Mouse (Mus musculus) intestine, embryonic 14.5 days (tissue): ENCODE results near the gene Grifin. TPM values are rescaled to one million over a fixed set of nuclear protein-coding genes. Genes with fewer than 3 reads are reported as not detected.

ENCODE experiments used
- ATAC-seq: fragments of 200-750 bp; cut with Nextera tagmentation; replicated peaks from 2 replicates; pipeline ENCODE4 v1.8.0; 2017; ENCODE audit warnings: low read depth, moderate number of reproducible peaks, moderate TSS enrichment, moderate library complexity; ENCODE audit not compliant: low FRiP score, low TSS enrichment
- DNase-seq: peaks from one replicate; pipeline ENCODE4 v3.0.0-alpha.2; 2018; ENCODE audit warnings: low spot score
- H3K27ac ChIP-seq: fragments of 300-500 bp; sonication (generic); 2 replicates; pipeline ENCODE4 v1.5.1; 2014; ENCODE audit warnings: low read depth, mild to moderate bottlenecking, control low read depth
- H3K27me3 ChIP-seq: fragments of 300-500 bp; sonication (generic); replicated peaks from 2 replicates; pipeline ENCODE4 v1.6.1; 2014; ENCODE audit warnings: low read length, control low read depth; ENCODE audit not compliant: control insufficient read depth, insufficient read depth
- H3K36me3 ChIP-seq: fragments of 300-500 bp; sonication (generic); 2 replicates; pipeline ENCODE4 v1.6.1; 2014; ENCODE audit warnings: low read length, control low read depth; ENCODE audit not compliant: control insufficient read depth, insufficient read depth
- H3K4me1 ChIP-seq: fragments of 300-500 bp; sonication (generic); replicated peaks from 2 replicates; pipeline ENCODE4 v1.6.1; 2014; ENCODE audit warnings: low read length, control low read depth, mixed read lengths; ENCODE audit not compliant: control insufficient read depth, insufficient read depth
- H3K4me2 ChIP-seq: fragments of 300-500 bp; sonication (generic); 2 replicates; pipeline ENCODE4 v1.6.1; 2014; ENCODE audit warnings: low read length
- H3K4me3 ChIP-seq: fragments of 300-500 bp; sonication (generic); 2 replicates; pipeline ENCODE4 v1.5.1; 2014; ENCODE audit warnings: low read depth, low read length, control low read depth, mixed read lengths
- H3K9ac ChIP-seq: fragments of 300-500 bp; sonication (generic); 2 replicates; pipeline ENCODE4 v1.6.1; 2014; ENCODE audit warnings: mild to moderate bottlenecking, low read length
- H3K9me3 ChIP-seq: fragments of 300-500 bp; sonication (generic); 2 replicates; pipeline ENCODE4 v1.6.1; 2016; ENCODE audit warnings: low read length, control low read depth; ENCODE audit not compliant: control insufficient read depth
- WGBS: fragments of 180-500 bp; shearing (Covaris S2); extraction: QIAGEN DNeasy Blood & Tissue Kit; methylation state at CpG from one replicate; pipeline ENCODE4 v1.1.7; 2014; 5-methylcytosine and 5-hydroxymethylcytosine counted together
- polyA plus RNA-seq: library from polyadenylated mRNA; unstranded; fragments of >200 nt; fragmentation: Nextera tagmentation; extraction: Ambion mirVana; gene quantifications from 2 replicates; pipeline ENCODE4 v1.2.1, GENCODE M21; 2014

Grifin gene
- polyA plus RNA-seq, 1 experiment from 2014 or later, result not detected

DNA sequence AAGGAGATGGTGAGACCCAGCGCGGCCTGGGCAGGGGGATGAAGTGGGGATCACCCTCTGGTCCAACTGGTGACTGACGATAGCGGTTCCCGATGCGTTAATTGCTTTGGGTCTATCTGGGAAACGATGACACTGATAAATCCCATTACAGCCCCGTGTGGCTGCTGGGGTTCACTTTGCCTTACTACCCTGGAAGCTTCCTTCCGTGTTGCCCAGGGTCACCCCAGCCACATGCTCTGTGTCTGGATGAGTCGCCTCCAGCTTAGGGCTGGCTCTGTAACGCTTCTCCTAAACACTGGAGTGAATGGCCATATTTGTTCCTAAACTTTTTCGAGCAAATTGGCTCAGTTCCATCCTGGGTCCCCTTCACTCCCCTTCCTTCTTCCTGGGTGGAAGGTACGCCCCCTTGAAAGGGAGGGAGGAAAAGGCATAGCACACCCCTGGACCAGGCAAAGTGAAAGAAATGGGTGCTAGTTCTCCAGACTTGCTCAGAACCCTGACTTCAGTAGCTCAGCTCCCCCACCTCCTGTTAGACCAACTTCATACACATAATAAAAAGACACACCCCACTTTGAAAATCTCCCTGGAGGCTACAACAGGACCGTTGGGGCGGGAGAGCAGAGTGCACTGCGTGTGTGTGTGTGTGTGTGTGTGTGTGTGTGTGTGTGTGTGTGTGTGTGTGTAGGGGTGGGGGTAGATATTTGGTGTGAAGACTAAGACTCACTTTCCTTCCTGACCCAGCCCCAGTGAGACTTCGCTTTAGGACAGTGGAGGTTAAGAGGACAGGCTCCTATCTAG is 43.2 kb upstream of the Grifin start:
- Histone ChIP-seq H3K27ac (0 out of 2 replicates have a peak overlapping the region, but pooled peaks have one; percentile 43), H3K4me3 (peak overlapping the region; percentile 50), H3K4me2 (peak overlapping the region; percentile 51), H3K27me3 (peaks cover 50% of the 10 kb centered on the region), H3K9me3 (no peaks in the 10 kb centered on the region), H3K36me3 (0 out of 2 replicates have a peak, but pooled peaks cover 2% of the 10 kb centered on the region), H3K9ac (peak overlapping the region; percentile 53), H3K4me1 (peaks cover 50% of the 10 kb centered on the region)
- ATAC-seq (no peak), DNase-seq (peak; percentile 71)
- 3% methylated on average over 17 of the region's 17 CpGs for WGBS

DNA sequence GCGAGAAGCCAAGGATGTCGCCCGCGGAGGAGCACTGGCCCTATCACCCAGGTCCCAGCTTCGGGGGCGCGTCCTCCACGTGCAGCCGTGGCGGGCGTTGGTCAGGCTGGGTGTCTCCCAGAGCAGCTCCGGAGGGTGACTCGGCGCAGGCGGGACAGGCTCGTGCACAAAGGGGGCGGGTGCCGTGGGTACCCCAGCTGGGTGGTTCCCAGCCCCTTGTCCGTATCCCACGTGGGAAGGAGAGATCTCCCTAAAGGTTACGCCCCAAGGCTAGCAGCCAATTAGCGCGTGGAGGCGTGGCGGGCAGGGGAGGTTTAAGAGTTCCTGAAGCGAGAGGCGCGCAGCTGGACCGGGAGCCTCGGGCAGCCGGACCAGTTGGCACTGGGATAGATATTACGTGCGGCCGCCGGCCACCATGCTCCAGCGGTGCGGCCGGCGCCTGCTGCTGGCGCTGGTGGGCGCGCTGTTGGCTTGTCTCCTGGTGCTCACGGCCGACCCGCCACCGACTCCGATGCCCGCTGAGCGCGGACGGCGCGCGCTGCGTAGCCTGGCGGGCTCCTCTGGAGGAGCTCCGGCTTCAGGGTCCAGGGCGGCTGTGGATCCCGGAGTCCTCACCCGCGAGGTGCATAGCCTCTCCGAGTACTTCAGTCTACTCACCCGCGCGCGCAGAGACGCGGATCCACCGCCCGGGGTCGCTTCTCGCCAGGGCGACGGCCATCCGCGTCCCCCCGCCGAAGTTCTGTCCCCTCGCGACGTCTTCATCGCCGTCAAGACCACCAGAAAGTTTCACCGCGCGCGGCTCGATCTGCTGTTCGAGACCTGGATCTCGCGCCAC is 42.3 kb upstream of the Grifin start, which contains the start of gene Lfng:
Gene Lfng, plus strand, starts transcription at position 320 of the 835 bp plus-strand sequence.
- ATAC-seq (peak; percentile 47), DNase-seq (peak; percentile 87)
- peak within 1 kb of the TSS; percentile 51 for H3K4me2 ChIP-seq
- H3K4me3 ChIP-seq, result peak within 1 kb of the TSS; percentile 50
- no peaks in the 10 kb centered on the region for H3K36me3 ChIP-seq
- H3K27me3 ChIP-seq, result peaks cover 50% of the 10 kb centered on the region
- H3K27ac ChIP-seq, result no peak within 1 kb of the TSS; the same call in 1 of the 2 replicates
- WGBS, result under 1% methylated on average over 90 of the region's 91 CpGs
- H3K9ac ChIP-seq, result peak within 1 kb of the TSS; percentile 53
- no peaks in the 10 kb centered on the region for H3K9me3 ChIP-seq
- H3K4me1 ChIP-seq, result peaks cover 49% of the 10 kb centered on the region

DNA sequence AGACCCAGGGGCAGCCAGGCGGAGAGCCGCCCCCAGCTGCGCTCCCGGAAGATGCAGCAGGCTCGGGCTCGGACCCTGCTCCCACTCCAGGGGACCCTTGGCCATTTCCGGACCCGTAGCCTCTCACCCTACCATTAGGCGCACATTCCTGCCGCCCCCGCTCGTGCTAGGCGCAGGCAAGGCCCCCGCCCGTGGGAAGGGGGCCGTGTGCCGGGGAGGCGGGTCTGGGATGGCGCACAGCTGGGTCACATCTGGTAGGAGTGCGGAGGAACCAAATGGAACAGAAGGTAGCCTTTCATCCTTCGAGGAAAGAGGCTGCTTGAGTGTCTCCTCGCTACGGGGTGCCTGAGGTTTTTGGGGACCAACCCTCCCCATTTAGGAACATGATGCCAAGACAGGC is 41.5 kb upstream of the Grifin start:
- ATAC-seq (no peak), DNase-seq (peak; percentile 63)
- H3K27me3 ChIP-seq, result peaks cover 47% of the 10 kb centered on the region
- H3K36me3 ChIP-seq, result no peaks in the 10 kb centered on the region
- H3K4me2 ChIP-seq, result peak overlapping the region; percentile 51
- H3K4me3 ChIP-seq, result peak overlapping the region; percentile 50
- no peaks in the 10 kb centered on the region for H3K9me3 ChIP-seq
- WGBS, result 1% methylated on average over 23 of the region's 23 CpGs
- no peak overlapping the region for H3K9ac ChIP-seq
- peaks cover 40% of the 10 kb centered on the region for H3K4me1 ChIP-seq
- no peak overlapping the region; the same call in 1 of the 2 replicates for H3K27ac ChIP-seq

DNA sequence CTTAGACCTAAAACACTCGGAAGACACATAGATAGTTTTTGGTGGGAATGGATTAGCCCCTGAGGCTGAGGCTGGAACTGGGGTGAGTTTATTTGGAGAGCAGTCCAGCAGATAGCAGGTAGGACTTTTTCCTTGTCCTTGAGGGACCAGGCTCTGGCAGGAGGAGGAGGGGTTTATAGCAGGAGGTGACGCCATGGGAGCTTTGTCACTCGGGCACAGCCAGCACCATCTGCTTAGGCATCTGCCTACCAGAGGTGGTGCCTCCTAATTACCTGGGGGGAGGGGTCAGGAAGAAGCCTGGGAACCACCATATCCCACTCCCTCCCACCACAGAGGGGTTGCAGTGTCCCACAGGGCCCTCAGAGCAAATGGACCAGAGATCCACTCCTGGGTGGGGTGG is 40.4 kb upstream of the Grifin start:
- H3K4me1 ChIP-seq, result peaks cover 29% of the 10 kb centered on the region
- 19% methylated on average over 3 of the region's 3 CpGs for WGBS

DNA sequence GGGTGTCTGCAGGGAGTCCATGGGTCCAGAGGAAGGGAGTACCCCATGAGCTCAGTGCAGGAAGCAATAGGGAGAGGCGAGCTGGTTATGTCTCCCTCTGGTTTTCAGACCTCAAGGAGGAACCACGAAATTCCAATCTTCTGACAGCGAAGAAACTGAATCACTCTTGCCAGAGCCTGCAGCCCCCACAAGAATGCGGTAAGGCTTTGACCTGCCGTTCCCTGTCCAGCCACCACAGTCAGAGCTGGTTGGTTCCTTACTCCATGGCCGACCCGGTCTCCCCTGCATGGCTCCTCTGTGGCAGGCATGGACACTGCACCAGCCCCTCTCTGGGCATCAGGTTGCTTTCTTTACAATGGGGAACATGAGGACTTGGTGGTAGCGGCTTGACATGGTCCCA is 39.5 kb upstream of the Grifin start:
- no peak for DNase-seq

More for the DNA sequence above, 40.4 kb upstream of the Grifin start:
- Histone ChIP-seq H3K9ac (no peak overlapping the region), H3K4me2 (no peak overlapping the region), H3K27ac (no peak overlapping the region), H3K4me3 (no peak overlapping the region), H3K27me3 (peaks cover 47% of the 10 kb centered on the region), H3K9me3 (no peaks in the 10 kb centered on the region), H3K36me3 (no peaks in the 10 kb centered on the region)
- DNase-seq (no peak), ATAC-seq (no peak)

DNA sequence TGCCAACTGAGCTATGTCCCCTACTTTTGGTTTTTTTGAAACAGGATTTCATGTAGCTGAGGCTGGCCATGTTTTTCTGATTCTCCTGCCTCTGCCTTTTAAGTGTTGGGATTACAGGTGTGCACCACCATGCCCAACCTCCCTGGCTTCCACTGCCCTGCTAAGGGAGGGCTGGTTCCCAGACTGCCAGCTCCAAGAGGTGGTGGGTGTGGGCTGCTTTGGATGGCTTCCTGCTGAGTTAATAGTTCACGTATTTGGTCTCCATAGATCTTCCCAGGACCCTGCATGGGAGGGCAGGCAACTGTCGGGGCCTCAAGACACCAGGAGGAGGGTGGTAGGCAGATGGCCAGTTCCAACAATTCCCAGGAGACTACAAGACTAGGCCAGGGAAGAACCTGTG is 37.7 kb upstream of the Grifin start:
- 39% methylated on average over 2 of the region's 2 CpGs for WGBS
- Histone ChIP-seq H3K27ac (no peak overlapping the region), H3K4me3 (no peak overlapping the region), H3K36me3 (no peaks in the 10 kb centered on the region), H3K9me3 (no peaks in the 10 kb centered on the region), H3K4me2 (no peak overlapping the region), H3K4me1 (peaks cover 13% of the 10 kb centered on the region), H3K27me3 (peaks cover 29% of the 10 kb centered on the region), H3K9ac (no peak overlapping the region)
- no peak for ATAC-seq
- no peak for DNase-seq

More for the DNA sequence above, 39.5 kb upstream of the Grifin start:
- 62% methylated on average over 8 of the region's 8 CpGs for WGBS
- peaks cover 22% of the 10 kb centered on the region for H3K4me1 ChIP-seq
- H3K9me3 ChIP-seq, result no peaks in the 10 kb centered on the region
- no peak overlapping the region for H3K9ac ChIP-seq
- no peak overlapping the region for H3K4me2 ChIP-seq
- H3K27me3 ChIP-seq, result peaks cover 45% of the 10 kb centered on the region
- no peak for ATAC-seq
- H3K4me3 ChIP-seq, result no peak overlapping the region
- H3K27ac ChIP-seq, result no peak overlapping the region
- no peaks in the 10 kb centered on the region for H3K36me3 ChIP-seq

DNA sequence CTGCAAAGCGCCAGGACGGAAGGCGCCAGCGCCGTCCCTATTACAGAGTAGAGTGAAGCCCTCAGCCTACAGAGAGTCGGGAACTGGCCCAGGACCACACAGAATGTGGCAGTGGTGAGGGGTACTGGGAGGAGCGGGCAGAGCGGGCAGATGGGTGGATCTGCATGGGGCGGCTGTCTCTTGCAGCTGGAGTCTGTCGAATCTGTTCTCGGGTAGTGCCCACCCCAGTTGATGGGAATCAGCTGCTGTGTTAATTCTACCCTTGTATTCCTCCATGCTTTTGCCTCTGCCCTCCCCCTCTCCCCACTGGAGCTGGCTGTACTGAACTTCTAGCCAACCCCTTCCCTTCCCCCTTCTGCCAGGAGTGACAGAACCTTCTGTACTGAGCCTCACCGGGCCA is 36.8 kb upstream of the Grifin start:
- no peaks in the 10 kb centered on the region for H3K9me3 ChIP-seq
- DNase-seq (no peak), ATAC-seq (no peak)
- no peaks in the 10 kb centered on the region for H3K36me3 ChIP-seq
- no peak overlapping the region for H3K9ac ChIP-seq
- H3K27me3 ChIP-seq, result peaks cover 22% of the 10 kb centered on the region
- peaks cover 16% of the 10 kb centered on the region for H3K4me1 ChIP-seq
- 77% methylated on average over 12 of the region's 12 CpGs for WGBS
- no peak overlapping the region for H3K27ac ChIP-seq
- H3K4me3 ChIP-seq, result no peak overlapping the region
- H3K4me2 ChIP-seq, result no peak overlapping the region

DNA sequence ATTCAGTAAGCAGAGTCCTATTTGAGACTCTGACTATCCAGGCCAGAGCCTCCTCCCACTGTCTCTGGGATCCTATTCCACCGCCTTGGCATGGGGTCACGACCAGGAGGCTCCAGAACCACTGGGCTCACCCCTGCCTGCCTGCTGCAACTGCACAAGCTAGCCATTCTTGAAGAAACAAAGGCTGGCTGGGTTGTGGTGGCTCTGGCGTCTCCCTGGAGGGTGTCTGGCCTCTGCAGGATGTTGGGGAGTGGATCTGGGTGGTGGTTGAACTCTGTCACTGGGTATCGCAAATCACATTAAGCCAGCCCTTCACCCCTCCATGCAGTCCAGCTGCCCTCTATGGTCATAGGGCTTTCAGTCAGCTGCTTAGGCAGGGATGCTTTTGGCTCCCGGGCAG is 35.1 kb upstream of the Grifin start:
- Histone ChIP-seq H3K27me3 (peaks cover 5% of the 10 kb centered on the region; the same call in 1 of the 2 replicates), H3K36me3 (no peaks in the 10 kb centered on the region), H3K27ac (no peak overlapping the region), H3K9ac (no peak overlapping the region), H3K4me2 (no peak overlapping the region), H3K4me1 (peaks cover 14% of the 10 kb centered on the region), H3K9me3 (no peaks in the 10 kb centered on the region), H3K4me3 (no peak overlapping the region)
- WGBS, result 34% methylated on average over 5 of the region's 5 CpGs
- no peak for DNase-seq
- ATAC-seq, result no peak
